Mouse (Mus musculus): ENCODE data around the gene Rab11fip3. TPM values are rescaled to one million over a fixed set of nuclear protein-coding genes. Genes with fewer than 3 reads are reported as not detected.

Rab11fip3 gene
- polyA plus RNA-seq, 1 experiment from 2014 or later, result 28.6 TPM

GRCm38 (mm10) chr17:25984066-25984465 lies 85.3 kb downstream of the Rab11fip3 start:
- peak overlapping the region; percentile 92; the same call in 1 of the 2 replicates for H3K9ac ChIP-seq (replicated peaks; ENCODE audit: low read length)
- ATAC-seq (ENCODE audit: low FRiP score, low TSS enrichment) (no peak), DNase-seq (no peak)
- no peaks in the 10 kb centered on the region for H3K27me3 ChIP-seq (ENCODE audit: control insufficient read depth, insufficient read depth, low read length)
- H3K4me2 ChIP-seq (ENCODE audit: low read length), result peak overlapping the region; percentile 84
- peak overlapping the region; percentile 87 for H3K4me3 ChIP-seq (replicated peaks; ENCODE audit: low read depth, low read length)
- 98% methylated on average over 1 of the region's 1 CpGs for WGBS
- H3K36me3 ChIP-seq (ENCODE audit: control insufficient read depth, insufficient read depth, low read length), result peaks cover 9% of the 10 kb centered on the region; the same call in 1 of the 2 replicates
- no peaks in the 10 kb centered on the region for H3K9me3 ChIP-seq (ENCODE audit: control insufficient read depth, low read length)
- H3K27ac ChIP-seq (replicated peaks; ENCODE audit: low read depth, low read length), result no peak overlapping the region
- peaks cover 15% of the 10 kb centered on the region for H3K4me1 ChIP-seq (ENCODE audit: control insufficient read depth, insufficient read depth, low read length)

DNA sequence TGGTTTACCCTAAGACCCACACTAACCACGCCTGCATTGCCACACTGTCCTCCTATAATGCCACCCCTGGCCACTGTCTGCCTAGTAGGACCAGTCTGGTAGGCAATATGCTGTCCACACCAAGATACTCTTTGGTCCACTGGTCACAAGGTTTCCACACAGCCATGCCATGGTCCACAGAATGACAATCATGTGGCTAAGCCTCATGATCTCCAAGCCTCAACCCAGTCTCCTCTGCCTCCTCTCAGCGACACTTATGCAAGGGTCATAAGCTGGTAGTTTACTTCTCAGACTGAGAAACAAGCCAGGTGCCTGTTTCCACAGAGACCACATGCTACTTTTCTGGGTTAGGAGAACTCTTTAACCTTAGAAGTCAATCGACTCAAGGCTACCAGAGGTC lies 86.4 kb downstream of the Rab11fip3 start:
- WGBS, result 97% methylated on average over 3 of the region's 3 CpGs
- DNase-seq (no peak), ATAC-seq (ENCODE audit: low FRiP score, low TSS enrichment) (no peak)
- H3K27me3 ChIP-seq (ENCODE audit: control insufficient read depth, insufficient read depth, low read length), result no peaks in the 10 kb centered on the region
- H3K4me1 ChIP-seq (ENCODE audit: control insufficient read depth, insufficient read depth, low read length), result peaks cover 15% of the 10 kb centered on the region
- H3K4me3 ChIP-seq (replicated peaks; ENCODE audit: low read depth, low read length), result no peak overlapping the region
- H3K4me2 ChIP-seq (ENCODE audit: low read length), result no peak overlapping the region
- H3K27ac ChIP-seq (replicated peaks; ENCODE audit: low read depth, low read length), result no peak overlapping the region
- no peak overlapping the region for H3K9ac ChIP-seq (replicated peaks; ENCODE audit: low read length)
- H3K36me3 ChIP-seq (ENCODE audit: control insufficient read depth, insufficient read depth, low read length), result peaks cover 2% of the 10 kb centered on the region; the same call in 1 of the 2 replicates
- H3K9me3 ChIP-seq (ENCODE audit: control insufficient read depth, low read length), result no peaks in the 10 kb centered on the region

GRCm38 (mm10) chr17:25980854-25981253 lies 88.5 kb downstream of the Rab11fip3 start:
- H3K36me3 ChIP-seq (ENCODE audit: control insufficient read depth, insufficient read depth, low read length), result no peaks in the 10 kb centered on the region
- no peaks in the 10 kb centered on the region for H3K9me3 ChIP-seq (ENCODE audit: control insufficient read depth, low read length)
- DNase-seq (no peak), ATAC-seq (ENCODE audit: low FRiP score, low TSS enrichment) (no peak)
- peaks cover 15% of the 10 kb centered on the region for H3K4me1 ChIP-seq (ENCODE audit: control insufficient read depth, insufficient read depth, low read length)
- 95% methylated on average over 5 of the region's 5 CpGs for WGBS
- no peak overlapping the region for H3K4me2 ChIP-seq (ENCODE audit: low read length)
- H3K27ac ChIP-seq (replicated peaks; ENCODE audit: low read depth, low read length), result no peak overlapping the region
- no peaks in the 10 kb centered on the region for H3K27me3 ChIP-seq (ENCODE audit: control insufficient read depth, insufficient read depth, low read length)
- H3K9ac ChIP-seq (replicated peaks; ENCODE audit: low read length), result no peak overlapping the region
- no peak overlapping the region for H3K4me3 ChIP-seq (replicated peaks; ENCODE audit: low read depth, low read length)

DNA sequence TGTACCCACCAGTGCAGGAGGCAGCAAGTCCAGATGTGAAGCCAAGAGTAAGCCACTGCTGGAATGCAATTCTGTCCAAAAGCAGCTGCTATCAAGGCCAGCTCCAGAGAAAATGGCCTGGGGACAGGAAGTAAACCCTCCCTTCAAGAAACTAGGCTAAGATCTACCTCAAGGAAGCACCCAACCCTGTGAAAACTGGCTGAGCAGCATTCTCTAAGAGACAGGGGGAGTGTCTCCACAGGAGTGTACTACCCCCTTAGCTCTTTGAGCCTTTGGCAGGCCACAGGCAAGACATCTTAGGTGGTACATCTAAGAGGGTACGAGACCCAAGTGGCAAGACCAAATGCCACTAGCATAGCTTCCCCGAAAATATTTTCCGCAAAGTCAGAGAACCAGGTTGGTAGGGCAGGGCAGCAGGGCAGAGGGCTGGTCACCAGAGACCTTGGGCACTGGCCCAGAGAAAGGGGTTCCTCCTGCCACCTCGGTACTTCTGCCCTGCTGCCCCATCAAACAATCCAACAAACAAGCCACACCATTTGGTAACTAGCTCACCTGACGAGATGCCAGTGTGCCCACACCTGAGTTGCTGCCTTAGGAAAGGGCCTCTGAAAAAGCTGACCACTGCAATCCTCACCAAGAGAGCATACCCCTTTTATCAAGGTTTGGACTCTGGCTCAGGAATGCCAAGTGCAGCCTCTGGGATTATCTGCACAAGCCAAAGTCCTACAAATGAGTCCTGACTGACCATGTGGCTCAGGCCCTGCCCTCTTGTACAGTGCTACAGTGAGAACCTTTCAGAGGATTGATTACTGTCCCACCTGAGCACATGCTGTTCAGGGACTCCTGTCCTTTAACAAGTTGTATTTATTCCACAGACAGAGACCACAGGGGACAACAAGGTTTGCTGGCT lies 89.3 kb downstream of the Rab11fip3 start:
- Histone ChIP-seq H3K9ac (replicated peaks; ENCODE audit: low read length) (no peak overlapping the region), H3K4me3 (replicated peaks; ENCODE audit: low read depth, low read length) (no peak overlapping the region), H3K36me3 (ENCODE audit: control insufficient read depth, insufficient read depth, low read length) (no peaks in the 10 kb centered on the region), H3K9me3 (ENCODE audit: control insufficient read depth, low read length) (no peaks in the 10 kb centered on the region), H3K4me1 (ENCODE audit: control insufficient read depth, insufficient read depth, low read length) (peaks cover 15% of the 10 kb centered on the region), H3K27me3 (ENCODE audit: control insufficient read depth, insufficient read depth, low read length) (no peaks in the 10 kb centered on the region), H3K4me2 (ENCODE audit: low read length) (no peak overlapping the region), H3K27ac (replicated peaks; ENCODE audit: low read depth, low read length) (no peak overlapping the region)
- DNase-seq (no peak), ATAC-seq (ENCODE audit: low FRiP score, low TSS enrichment) (no peak)
- WGBS, result 96% methylated on average over 5 of the region's 5 CpGs

DNA sequence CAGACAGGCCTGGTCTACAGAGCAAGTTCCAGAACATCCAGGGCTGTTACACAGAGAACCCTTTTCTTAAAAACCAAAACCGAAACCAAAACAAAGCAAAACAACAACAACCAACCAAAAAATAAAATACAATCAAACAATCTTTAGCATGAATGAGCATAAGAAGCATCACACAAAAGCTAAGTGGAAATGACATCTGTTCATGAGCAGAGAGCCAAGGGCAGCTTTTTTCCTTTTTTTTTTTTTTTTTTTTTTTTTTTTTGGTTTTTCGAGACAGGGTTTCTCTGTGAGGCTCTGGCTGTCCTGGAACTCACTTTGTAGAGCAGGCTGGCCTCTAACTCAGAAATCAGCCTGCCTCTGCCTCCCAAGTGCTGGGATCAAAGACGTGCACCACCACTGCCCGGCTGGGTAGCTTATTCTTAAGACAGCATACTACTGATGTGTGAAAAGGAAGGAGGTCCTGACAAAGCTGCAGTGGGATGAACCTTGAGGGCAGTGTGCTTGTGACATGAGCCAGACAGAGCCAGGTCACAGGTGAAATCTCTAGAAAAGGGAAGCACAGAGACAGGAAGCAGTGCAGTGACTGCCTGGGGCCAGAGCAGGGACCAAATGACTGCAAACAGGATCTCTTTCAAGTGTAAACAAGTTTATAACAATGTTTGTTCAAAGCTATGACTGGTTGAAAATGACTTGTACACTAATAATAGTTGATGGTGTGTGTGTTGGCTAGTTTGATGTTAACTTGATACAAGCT lies 98.2 kb downstream of the Rab11fip3 start:
- ATAC-seq (ENCODE audit: low FRiP score, low TSS enrichment) (no peak), DNase-seq (no peak)
- H3K36me3 ChIP-seq (ENCODE audit: control insufficient read depth, insufficient read depth, low read length), result peaks cover 9% of the 10 kb centered on the region; the same call in 1 of the 2 replicates
- no peak overlapping the region for H3K4me3 ChIP-seq (replicated peaks; ENCODE audit: low read depth, low read length)
- H3K27ac ChIP-seq (replicated peaks; ENCODE audit: low read depth, low read length), result no peak overlapping the region
- H3K9ac ChIP-seq (replicated peaks; ENCODE audit: low read length), result no peak overlapping the region
- H3K27me3 ChIP-seq (ENCODE audit: control insufficient read depth, insufficient read depth, low read length), result no peaks in the 10 kb centered on the region
- 82% methylated on average over 4 of the region's 4 CpGs for WGBS
- no peaks in the 10 kb centered on the region for H3K9me3 ChIP-seq (ENCODE audit: control insufficient read depth, low read length)
- no peaks in the 10 kb centered on the region for H3K4me1 ChIP-seq (ENCODE audit: control insufficient read depth, insufficient read depth, low read length)
- no peak overlapping the region for H3K4me2 ChIP-seq (ENCODE audit: low read length)

DNA sequence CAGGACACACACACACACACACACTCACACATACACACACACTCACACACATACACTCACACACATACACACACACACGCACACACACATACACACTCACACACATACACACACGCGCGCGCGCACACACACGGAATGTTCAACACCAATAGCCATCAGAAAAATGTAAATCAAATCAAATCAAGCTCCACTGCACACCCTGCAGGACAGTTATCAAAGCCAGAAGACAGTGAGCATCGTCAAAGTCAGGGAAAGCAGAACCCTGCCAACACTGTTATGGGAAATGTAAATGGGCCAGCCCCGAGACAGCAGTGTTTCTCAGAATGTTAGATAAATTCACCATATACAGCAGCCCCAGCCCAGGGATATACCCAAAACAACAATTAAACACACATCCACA lies 98.9 kb downstream of the Rab11fip3 start:
- whole genome bisulfite sequencing, result 88% methylated on average over 9 of the region's 9 CpGs
- no peak for ATAC-seq (ENCODE audit: low FRiP score, low TSS enrichment)

GRCm38 (mm10) chr17:25968176-25968575 lies 101.2 kb downstream of the Rab11fip3 start:
- Histone ChIP-seq H3K4me1 (ENCODE audit: control insufficient read depth, insufficient read depth, low read length) (no peaks in the 10 kb centered on the region), H3K36me3 (ENCODE audit: control insufficient read depth, insufficient read depth, low read length) (peaks cover 29% of the 10 kb centered on the region), H3K27me3 (ENCODE audit: control insufficient read depth, insufficient read depth, low read length) (no peaks in the 10 kb centered on the region), H3K27ac (replicated peaks; ENCODE audit: low read depth, low read length) (no peak overlapping the region), H3K9me3 (ENCODE audit: control insufficient read depth, low read length) (no peaks in the 10 kb centered on the region), H3K9ac (replicated peaks; ENCODE audit: low read length) (no peak overlapping the region), H3K4me2 (ENCODE audit: low read length) (no peak overlapping the region), H3K4me3 (replicated peaks; ENCODE audit: low read depth, low read length) (no peak overlapping the region)
- no peak for DNase-seq
- ATAC-seq (ENCODE audit: low FRiP score, low TSS enrichment), result no peak
- 96% methylated on average over 1 of the region's 1 CpGs for WGBS

More for the DNA sequence above, 98.9 kb downstream of the Rab11fip3 start:
- Histone ChIP-seq H3K36me3 (ENCODE audit: control insufficient read depth, insufficient read depth, low read length) (peaks cover 9% of the 10 kb centered on the region; the same call in 1 of the 2 replicates), H3K9me3 (ENCODE audit: control insufficient read depth, low read length) (no peaks in the 10 kb centered on the region), H3K4me2 (ENCODE audit: low read length) (no peak overlapping the region), H3K4me3 (replicated peaks; ENCODE audit: low read depth, low read length) (no peak overlapping the region), H3K27me3 (ENCODE audit: control insufficient read depth, insufficient read depth, low read length) (no peaks in the 10 kb centered on the region), H3K9ac (replicated peaks; ENCODE audit: low read length) (no peak overlapping the region), H3K4me1 (ENCODE audit: control insufficient read depth, insufficient read depth, low read length) (no peaks in the 10 kb centered on the region), H3K27ac (replicated peaks; ENCODE audit: low read depth, low read length) (no peak overlapping the region)
- DNase-seq, result no peak

DNA sequence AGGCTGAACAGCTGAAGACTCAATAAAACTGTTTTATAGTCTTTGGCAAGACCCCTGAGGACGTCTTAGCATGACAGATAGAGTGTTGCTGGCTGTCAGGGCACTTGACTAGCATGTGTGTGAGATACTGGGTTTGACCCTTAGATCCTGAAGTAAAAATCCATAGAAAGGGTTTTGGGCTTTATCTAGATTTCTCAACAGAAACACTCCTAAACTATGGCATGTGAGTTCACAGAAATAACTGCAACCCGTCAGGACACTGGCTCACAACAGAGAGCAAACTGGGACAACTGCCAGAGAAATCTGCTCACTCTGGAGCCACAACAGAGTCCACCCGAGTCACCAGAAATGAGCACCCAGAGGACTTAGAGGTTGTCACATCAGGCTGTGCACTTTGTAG lies 101.7 kb downstream of the Rab11fip3 start:
- Histone ChIP-seq H3K4me2 (ENCODE audit: low read length) (no peak overlapping the region), H3K9ac (replicated peaks; ENCODE audit: low read length) (no peak overlapping the region), H3K4me3 (replicated peaks; ENCODE audit: low read depth, low read length) (no peak overlapping the region), H3K4me1 (ENCODE audit: control insufficient read depth, insufficient read depth, low read length) (no peaks in the 10 kb centered on the region), H3K27me3 (ENCODE audit: control insufficient read depth, insufficient read depth, low read length) (no peaks in the 10 kb centered on the region), H3K9me3 (ENCODE audit: control insufficient read depth, low read length) (no peaks in the 10 kb centered on the region), H3K36me3 (ENCODE audit: control insufficient read depth, insufficient read depth, low read length) (peaks cover 32% of the 10 kb centered on the region), H3K27ac (replicated peaks; ENCODE audit: low read depth, low read length) (no peak overlapping the region)
- ATAC-seq (ENCODE audit: low FRiP score, low TSS enrichment) (no peak), DNase-seq (no peak)
- 83% methylated on average over 3 of the region's 3 CpGs for WGBS

Data from midbrain, embryonic 14.5 days (tissue).